Mouse (Mus musculus): Measurements from ENCODE around the gene Nphs1. TPM values are rescaled to one million over a fixed set of nuclear protein-coding genes. Genes with fewer than 3 reads are reported as not detected.

Gene Nphs1
- polyA plus RNA-seq, 1 experiment, result 30.9 TPM

- Histone ChIP-seq H3K27ac (ENCODE audit: insufficient read depth, low read length) (no peak overlapping the region), H3K4me1 (ENCODE audit: control insufficient read depth, insufficient read depth, low read length) (no peaks in the 10 kb centered on the region), H3K9ac (ENCODE audit: low read depth, poor library complexity, severe bottlenecking) (0 out of 2 replicates have a peak overlapping the region, but pooled peaks have one; percentile 5), H3K27me3 (ENCODE audit: control insufficient read depth, insufficient read depth, low read length, poor library complexity, severe bottlenecking) (no peaks in the 10 kb centered on the region), H3K4me3 (ENCODE audit: low read depth, low read length) (no peak overlapping the region), H3K9me3 (replicated peaks; ENCODE audit: control insufficient read depth, insufficient read depth, low read length, poor library complexity, severe bottlenecking) (no peaks in the 10 kb centered on the region), H3K36me3 (ENCODE audit: control insufficient read depth, insufficient read depth, low read length, poor library complexity, severe bottlenecking) (no peaks in the 10 kb centered on the region)
- no peak for TF ChIP-seq EP300 (IDR thresholded peaks at IDR 0.05; ENCODE audit: insufficient read depth, low read depth, low read length)
- TF ChIP-seq CTCF (IDR thresholded peaks at IDR 0.05; ENCODE audit: low read depth, low read length), result no peak
- no peak for TF ChIP-seq POLR2A (IDR thresholded peaks at IDR 0.05; ENCODE audit: insufficient read depth, low read length)
Observed at GRCm38 (mm10) chr7:30417856-30418255, 40.3 kb upstream of the Nphs1 start.

GRCm38 (mm10) chr7:30419561-30420499 lies 38.3 kb upstream of the Nphs1 start, which contains the start of gene Hcst:
Hcst (minus strand) TSS chr7:30419854.
- TF ChIP-seq CTCF (IDR thresholded peaks at IDR 0.05; ENCODE audit: low read depth, low read length) (peak; percentile 4), EP300 (IDR thresholded peaks at IDR 0.05; ENCODE audit: insufficient read depth, low read depth, low read length) (no peak), POLR2A (IDR thresholded peaks at IDR 0.05; ENCODE audit: insufficient read depth, low read length) (no peak)
- Histone ChIP-seq H3K27me3 (ENCODE audit: control insufficient read depth, insufficient read depth, low read length, poor library complexity, severe bottlenecking) (no peaks in the 10 kb centered on the region), H3K9me3 (replicated peaks; ENCODE audit: control insufficient read depth, insufficient read depth, low read length, poor library complexity, severe bottlenecking) (no peaks in the 10 kb centered on the region), H3K4me3 (ENCODE audit: low read depth, low read length) (no peak within 1 kb of the TSS), H3K9ac (ENCODE audit: low read depth, poor library complexity, severe bottlenecking) (no peak within 1 kb of the TSS), H3K27ac (ENCODE audit: insufficient read depth, low read length) (no peak within 1 kb of the TSS), H3K36me3 (ENCODE audit: control insufficient read depth, insufficient read depth, low read length, poor library complexity, severe bottlenecking) (peaks cover 6% of the 10 kb centered on the region), H3K4me1 (ENCODE audit: control insufficient read depth, insufficient read depth, low read length) (no peaks in the 10 kb centered on the region)

- Histone ChIP-seq H3K4me1 (ENCODE audit: control insufficient read depth, insufficient read depth, low read length) (no peaks in the 10 kb centered on the region), H3K4me3 (ENCODE audit: low read depth, low read length) (no peak overlapping the region), H3K27ac (ENCODE audit: insufficient read depth, low read length) (no peak overlapping the region), H3K27me3 (ENCODE audit: control insufficient read depth, insufficient read depth, low read length, poor library complexity, severe bottlenecking) (no peaks in the 10 kb centered on the region), H3K9ac (ENCODE audit: low read depth, poor library complexity, severe bottlenecking) (no peak overlapping the region), H3K9me3 (replicated peaks; ENCODE audit: control insufficient read depth, insufficient read depth, low read length, poor library complexity, severe bottlenecking) (no peaks in the 10 kb centered on the region), H3K36me3 (ENCODE audit: control insufficient read depth, insufficient read depth, low read length, poor library complexity, severe bottlenecking) (peaks cover 13% of the 10 kb centered on the region)
- TF ChIP-seq EP300 (IDR thresholded peaks at IDR 0.05; ENCODE audit: insufficient read depth, low read depth, low read length) (no peak), CTCF (IDR thresholded peaks at IDR 0.05; ENCODE audit: low read depth, low read length) (no peak), POLR2A (IDR thresholded peaks at IDR 0.05; ENCODE audit: insufficient read depth, low read length) (no peak)
Observed at GRCm38 (mm10) chr7:30420673-30421072, 37.4 kb upstream of the Nphs1 start.

- H3K4me1 ChIP-seq (ENCODE audit: control insufficient read depth, insufficient read depth, low read length), result no peaks in the 10 kb centered on the region
- peak within 1 kb of the TSS; percentile 30; the same call in 1 of the 2 replicates for H3K27ac ChIP-seq (ENCODE audit: insufficient read depth, low read length)
- peak within 1 kb of the TSS; percentile 82 for H3K9ac ChIP-seq (ENCODE audit: low read depth, poor library complexity, severe bottlenecking)
- no peaks in the 10 kb centered on the region for H3K9me3 ChIP-seq (replicated peaks; ENCODE audit: control insufficient read depth, insufficient read depth, low read length, poor library complexity, severe bottlenecking)
- H3K4me3 ChIP-seq (ENCODE audit: low read depth, low read length), result peak within 1 kb of the TSS; percentile 71
- peak; percentile 55 for TF ChIP-seq POLR2A (IDR thresholded peaks at IDR 0.05; ENCODE audit: insufficient read depth, low read length)
- TF ChIP-seq CTCF (IDR thresholded peaks at IDR 0.05; ENCODE audit: low read depth, low read length), result no peak
- no peak for TF ChIP-seq EP300 (IDR thresholded peaks at IDR 0.05; ENCODE audit: insufficient read depth, low read depth, low read length)
- peaks cover 18% of the 10 kb centered on the region for H3K36me3 ChIP-seq (ENCODE audit: control insufficient read depth, insufficient read depth, low read length, poor library complexity, severe bottlenecking)
- no peaks in the 10 kb centered on the region for H3K27me3 ChIP-seq (ENCODE audit: control insufficient read depth, insufficient read depth, low read length, poor library complexity, severe bottlenecking)
Observed at GRCm38 (mm10) chr7:30421175-30421889, 36.8 kb upstream of the Nphs1 start, which contains the start of gene Nfkbid. Nfkbid (plus strand) TSS chr7:30421732.

- no peak for TF ChIP-seq EP300 (IDR thresholded peaks at IDR 0.05; ENCODE audit: insufficient read depth, low read depth, low read length)
- TF ChIP-seq CTCF (IDR thresholded peaks at IDR 0.05; ENCODE audit: low read depth, low read length), result no peak
- no peak for TF ChIP-seq POLR2A (IDR thresholded peaks at IDR 0.05; ENCODE audit: insufficient read depth, low read length)
- Histone ChIP-seq H3K36me3 (ENCODE audit: control insufficient read depth, insufficient read depth, low read length, poor library complexity, severe bottlenecking) (peaks cover 19% of the 10 kb centered on the region), H3K9me3 (replicated peaks; ENCODE audit: control insufficient read depth, insufficient read depth, low read length, poor library complexity, severe bottlenecking) (no peaks in the 10 kb centered on the region), H3K4me3 (ENCODE audit: low read depth, low read length) (peak overlapping the region; percentile 71), H3K9ac (ENCODE audit: low read depth, poor library complexity, severe bottlenecking) (peak overlapping the region; percentile 82), H3K4me1 (ENCODE audit: control insufficient read depth, insufficient read depth, low read length) (no peaks in the 10 kb centered on the region), H3K27me3 (ENCODE audit: control insufficient read depth, insufficient read depth, low read length, poor library complexity, severe bottlenecking) (no peaks in the 10 kb centered on the region), H3K27ac (ENCODE audit: insufficient read depth, low read length) (0 out of 2 replicates have a peak overlapping the region, but pooled peaks have one; percentile 12)
Observed at GRCm38 (mm10) chr7:30421890-30422435, 36.2 kb upstream of the Nphs1 start.

All from ES-Bruce4 (cell line).